Mouse (Mus musculus): ENCODE measurements around the gene Dok5.
A peak's percentile ranks its signal among the peaks of the same experiment; 100 is the strongest.

Gene Dok5

GRCm38 (mm10) chr2:170731632-170732561 is at the start of gene Dok5:
Gene Dok5, plus strand, starts transcription at chr2:170731807.
- peak; percentile 78 for DNase-seq (ENCODE audit: low read depth, low spot score)

DNA sequence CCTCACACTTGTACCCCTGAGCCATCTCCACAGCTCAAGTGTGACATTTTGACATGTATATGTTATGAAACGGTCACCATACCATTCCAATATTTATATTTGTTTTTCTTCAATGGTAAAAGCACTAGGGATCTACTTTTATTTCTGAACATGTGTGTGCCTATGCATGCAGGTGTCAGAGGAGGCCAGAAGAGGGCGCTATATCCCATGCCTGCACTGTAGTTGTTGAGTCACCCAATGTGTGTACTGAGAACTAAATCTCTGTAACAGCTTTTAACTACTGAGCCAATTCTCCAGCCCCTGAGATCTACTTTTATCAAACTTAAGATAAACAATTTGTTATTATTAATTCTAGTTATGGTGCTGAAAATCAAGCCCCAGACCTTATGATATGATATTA is 48.2 kb upstream of the Dok5 start:
- DNase-seq (ENCODE audit: low read depth, low spot score): no peak

- no peak for DNase-seq (ENCODE audit: low read depth, low spot score)
Measured at GRCm38 (mm10) chr2:170695071-170695936, 36.3 kb upstream of the Dok5 start.

- DNase-seq (ENCODE audit: low read depth, low spot score): no peak
Measured at GRCm38 (mm10) chr2:170695937-170696510, 35.6 kb upstream of the Dok5 start.

GRCm38 (mm10) chr2:170700471-170700870 is 31.1 kb upstream of the Dok5 start:
- DNase-seq (ENCODE audit: low read depth, low spot score): no peak

GRCm38 (mm10) chr2:170706488-170706887 is 25.1 kb upstream of the Dok5 start:
- no peak for DNase-seq (ENCODE audit: low read depth, low spot score)

- DNase-seq (ENCODE audit: low read depth, low spot score): no peak
Measured at GRCm38 (mm10) chr2:170707672-170708071, 23.9 kb upstream of the Dok5 start.

DNA sequence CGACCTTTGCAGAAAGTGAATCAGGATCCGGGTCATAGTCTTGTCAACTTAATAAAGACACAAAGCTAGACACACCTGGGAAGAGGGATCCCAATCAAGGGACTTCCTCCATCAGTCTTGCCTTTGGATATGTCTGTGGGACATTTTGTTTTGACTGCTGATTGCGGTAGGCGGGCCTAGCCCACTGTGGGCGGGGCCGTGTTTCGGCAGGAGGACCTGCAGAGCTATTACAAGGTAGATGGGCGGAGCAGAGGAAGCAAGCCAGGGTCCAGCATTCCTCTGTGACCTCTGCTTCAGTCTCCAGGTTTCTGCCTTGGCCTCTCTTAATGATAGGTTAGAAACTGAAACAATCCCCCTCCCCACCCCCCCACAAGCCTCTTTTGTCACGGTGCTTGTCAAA is 22.7 kb upstream of the Dok5 start:
- DNase-seq (ENCODE audit: low read depth, low spot score): no peak

GRCm38 (mm10) chr2:170712658-170713285 is 18.8 kb upstream of the Dok5 start:
- DNase-seq (ENCODE audit: low read depth, low spot score): no peak

GRCm38 (mm10) chr2:170720386-170720785 is 11.2 kb upstream of the Dok5 start:
- no peak for DNase-seq (ENCODE audit: low read depth, low spot score)

DNA sequence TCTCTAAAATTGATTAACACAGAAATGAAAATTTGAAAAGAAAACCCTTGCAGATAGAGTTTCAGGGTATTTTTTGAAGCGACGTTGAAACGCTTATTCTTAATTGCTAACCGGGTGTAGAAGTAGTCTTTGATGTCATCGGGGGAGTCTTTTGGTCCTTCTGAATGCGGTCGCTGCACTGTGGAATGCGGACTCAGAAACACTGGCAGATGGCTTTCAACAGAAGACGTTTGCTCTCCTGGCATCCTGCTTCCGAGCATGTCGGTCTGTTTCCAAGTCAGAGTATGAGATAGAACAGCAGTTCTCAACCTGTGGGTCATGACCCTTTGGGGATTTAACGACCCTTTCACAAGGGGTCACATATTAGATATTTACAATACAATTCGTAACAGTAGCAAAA is 7.5 kb upstream of the Dok5 start:
- no peak for DNase-seq (ENCODE audit: low read depth, low spot score)

DNA sequence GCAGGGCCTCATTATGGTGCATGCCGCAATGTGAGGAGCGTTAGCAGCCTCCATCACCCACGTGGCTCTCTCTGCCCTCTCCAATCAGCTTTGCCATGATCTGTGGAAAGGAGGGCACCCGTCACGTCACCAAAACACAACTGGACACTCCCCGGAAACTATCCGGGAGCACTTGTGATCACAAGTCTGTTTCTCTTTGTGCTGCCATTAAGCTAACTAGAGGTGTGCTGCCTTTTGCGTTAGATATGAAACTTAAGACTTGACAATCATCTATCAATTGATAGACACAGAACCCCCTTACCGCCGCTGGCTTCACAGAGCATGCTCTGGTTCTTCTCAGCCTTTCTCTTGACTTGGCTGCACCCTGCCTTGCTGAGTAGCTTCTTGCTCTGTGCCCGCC is 6.9 kb upstream of the Dok5 start:
- no peak for DNase-seq (ENCODE audit: low read depth, low spot score)

DNA sequence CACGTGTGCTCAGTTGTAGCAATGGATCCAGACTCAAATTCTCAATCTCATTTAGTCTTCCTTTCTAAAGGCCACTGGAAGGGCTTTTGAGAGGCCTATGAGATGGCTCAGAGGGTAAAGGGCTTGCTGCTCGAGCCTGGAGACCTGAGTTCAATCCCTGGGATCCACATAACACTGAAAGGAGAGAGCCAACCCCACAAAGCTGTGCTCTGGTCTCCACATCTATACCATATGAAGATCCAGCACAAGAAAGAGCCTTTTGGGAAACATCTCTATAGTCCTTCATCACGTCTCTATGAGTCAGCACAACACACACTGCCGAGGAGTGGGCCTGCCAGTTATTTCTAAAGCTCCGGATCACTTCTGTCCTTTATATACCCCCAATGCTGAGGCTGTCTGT is 5.8 kb upstream of the Dok5 start:
- no peak for DNase-seq (ENCODE audit: low read depth, low spot score)

- no peak for DNase-seq (ENCODE audit: low read depth, low spot score)
Measured at GRCm38 (mm10) chr2:170726996-170727710, 4.5 kb upstream of the Dok5 start.

- DNase-seq (ENCODE audit: low read depth, low spot score): no peak
Measured at GRCm38 (mm10) chr2:170728864-170729263, 2.7 kb upstream of the Dok5 start.

DNA sequence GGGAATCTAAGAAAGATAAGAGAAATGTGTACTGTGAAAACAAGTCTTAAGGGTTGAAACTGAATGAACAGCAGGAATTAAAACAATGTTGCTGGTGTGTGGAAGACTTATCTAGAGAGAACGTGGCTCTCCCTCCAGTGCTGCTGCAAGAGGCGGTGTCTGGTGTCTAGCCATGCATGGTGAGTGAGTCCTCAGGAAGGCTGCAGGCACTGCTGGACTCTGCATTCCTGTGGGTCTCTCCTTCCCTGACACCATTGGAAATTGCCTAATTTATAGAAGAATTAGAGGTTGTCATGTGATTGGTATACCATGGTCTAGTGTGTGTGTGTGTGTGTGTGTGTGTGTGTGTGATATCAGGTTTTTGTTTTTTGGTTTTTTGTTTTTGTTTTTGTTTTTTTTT is 1.9 kb upstream of the Dok5 start:
- no peak for DNase-seq (ENCODE audit: low read depth, low spot score)

- no peak for DNase-seq (ENCODE audit: low read depth, low spot score)
Measured at GRCm38 (mm10) chr2:170730136-170730535, 1.5 kb upstream of the Dok5 start.

DNA sequence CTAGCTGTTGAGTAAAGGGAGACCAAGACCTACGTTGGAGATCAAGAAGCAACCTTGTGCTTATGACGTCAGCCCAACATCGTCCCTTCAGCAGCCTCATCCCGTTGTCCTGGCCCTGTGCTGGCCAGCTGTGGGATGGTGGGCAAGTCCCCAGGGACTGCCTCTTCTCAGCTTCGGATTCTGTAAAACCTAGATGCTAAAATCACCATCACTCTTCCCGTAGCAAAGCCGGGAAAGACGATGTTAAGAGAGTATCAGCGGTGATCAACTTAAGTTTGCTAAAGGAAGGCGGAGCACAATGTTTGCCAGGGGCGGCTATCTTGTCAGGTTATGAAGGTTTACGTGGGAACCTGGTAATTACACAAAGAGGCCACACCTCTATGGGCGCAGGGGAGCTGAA is 826 bp upstream of the Dok5 start:
- DNase-seq (ENCODE audit: low read depth, low spot score): no peak

GRCm38 (mm10) chr2:170731205-170731604 is 402 bp upstream of the Dok5 start:
- no peak for DNase-seq (ENCODE audit: low read depth, low spot score)

GRCm38 (mm10) chr2:170733671-170734070 is 2.1 kb downstream of the Dok5 start:
- no peak for DNase-seq (ENCODE audit: low read depth, low spot score)

DNA sequence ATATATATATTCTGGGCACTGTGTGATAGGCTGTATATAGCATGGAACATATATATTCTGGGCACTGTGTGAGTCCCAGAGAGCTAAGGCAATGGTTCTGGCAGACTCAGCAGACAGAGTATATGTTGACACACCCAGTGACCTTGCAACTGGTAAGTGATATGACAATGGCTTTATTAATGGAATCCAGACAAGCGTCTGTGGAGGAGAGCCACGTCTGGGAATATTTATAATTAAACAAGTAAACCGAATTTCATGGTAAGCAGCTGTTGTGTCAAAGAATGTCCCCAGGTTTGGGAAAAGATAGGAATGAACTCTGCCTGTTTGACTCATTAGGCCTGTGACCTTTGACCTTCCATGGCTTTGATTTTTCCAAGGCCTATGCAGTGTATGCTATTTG is 2.8 kb downstream of the Dok5 start:
- no peak for DNase-seq (ENCODE audit: low read depth, low spot score)

All from brain, embryonic 18.5 days (tissue).